Mouse (Mus musculus): ENCODE measurements at regions not wholly inside any gene's neighbourhood (a gene's known extent, or its start where the extent isn't known, plus 50 kb on each side); places are given as distances from the start of the nearest gene placed in this dataset.

GRCm38 (mm10) chr5:50570701-50571100, 511.9 kb upstream of the Adgra3 start:
- H3K9me3 ChIP-seq: no peaks in the 10 kb centered on the region
- ATAC-seq (ENCODE audit: low FRiP score, low read depth): no peak
- H3K36me3 ChIP-seq: no peaks in the 10 kb centered on the region
- no peaks in the 10 kb centered on the region for H3K27me3 ChIP-seq
- H3K4me1 ChIP-seq (replicated peaks): no peaks in the 10 kb centered on the region
- WGBS: 80% methylated on average over 5 of the region's 5 CpGs
- no peak overlapping the region for H3K4me3 ChIP-seq
- no peak overlapping the region for H3K4me2 ChIP-seq
- H3K27ac ChIP-seq (replicated peaks): no peak overlapping the region
- no peak overlapping the region for H3K9ac ChIP-seq

GRCm38 (mm10) chr5:50551125-50551524, 492.3 kb upstream of the Adgra3 start:
- no peak for ATAC-seq (ENCODE audit: low FRiP score, low read depth)
- H3K9ac ChIP-seq: no peak overlapping the region
- no peaks in the 10 kb centered on the region for H3K36me3 ChIP-seq
- no peak overlapping the region for H3K27ac ChIP-seq (replicated peaks)
- no peaks in the 10 kb centered on the region for H3K4me1 ChIP-seq (replicated peaks)
- no peak overlapping the region for H3K4me3 ChIP-seq
- no peak overlapping the region for H3K4me2 ChIP-seq
- no peaks in the 10 kb centered on the region for H3K27me3 ChIP-seq
- no peaks in the 10 kb centered on the region for H3K9me3 ChIP-seq

GRCm38 (mm10) chr5:50512539-50512938, 453.7 kb upstream of the Adgra3 start:
- no peak overlapping the region for H3K27ac ChIP-seq (replicated peaks)
- 68% methylated on average over 2 of the region's 2 CpGs for WGBS

GRCm38 (mm10) chr5:50509696-50510421, 451.1 kb upstream of the Adgra3 start:
- no peak overlapping the region for H3K4me2 ChIP-seq

More at GRCm38 (mm10) chr5:50512539-50512938, 453.7 kb upstream of the Adgra3 start:
- Histone ChIP-seq H3K27me3 (no peaks in the 10 kb centered on the region), H3K36me3 (no peaks in the 10 kb centered on the region), H3K9ac (no peak overlapping the region), H3K4me3 (no peak overlapping the region), H3K9me3 (no peaks in the 10 kb centered on the region), H3K4me2 (no peak overlapping the region), H3K4me1 (replicated peaks) (no peaks in the 10 kb centered on the region)
- no peak for ATAC-seq (ENCODE audit: low FRiP score, low read depth)

GRCm38 (mm10) chr5:50490223-50490622, 431.4 kb upstream of the Adgra3 start:
- Histone ChIP-seq H3K4me1 (replicated peaks) (no peaks in the 10 kb centered on the region), H3K9me3 (no peaks in the 10 kb centered on the region), H3K27ac (replicated peaks) (no peak overlapping the region), H3K4me2 (no peak overlapping the region), H3K9ac (no peak overlapping the region), H3K27me3 (no peaks in the 10 kb centered on the region), H3K36me3 (no peaks in the 10 kb centered on the region), H3K4me3 (no peak overlapping the region)
- WGBS: 86% methylated on average over 3 of the region's 3 CpGs
- no peak for ATAC-seq (ENCODE audit: low FRiP score, low read depth)

More at GRCm38 (mm10) chr5:50509696-50510421, 451.1 kb upstream of the Adgra3 start:
- 87% methylated on average over 3 of the region's 3 CpGs for WGBS
- Histone ChIP-seq H3K9me3 (no peaks in the 10 kb centered on the region), H3K4me1 (replicated peaks) (no peaks in the 10 kb centered on the region), H3K27ac (replicated peaks) (no peak overlapping the region), H3K36me3 (no peaks in the 10 kb centered on the region), H3K4me3 (no peak overlapping the region), H3K27me3 (no peaks in the 10 kb centered on the region), H3K9ac (no peak overlapping the region)
- ATAC-seq (ENCODE audit: low FRiP score, low read depth): no peak

GRCm38 (mm10) chr5:50476985-50477384, 418.2 kb upstream of the Adgra3 start:
- Histone ChIP-seq H3K4me3 (no peak overlapping the region), H3K27ac (replicated peaks) (no peak overlapping the region), H3K9me3 (no peaks in the 10 kb centered on the region), H3K27me3 (no peaks in the 10 kb centered on the region), H3K4me1 (replicated peaks) (no peaks in the 10 kb centered on the region), H3K9ac (no peak overlapping the region), H3K36me3 (no peaks in the 10 kb centered on the region), H3K4me2 (no peak overlapping the region)
- 12% methylated on average over 3 of the region's 3 CpGs for WGBS
- no peak for ATAC-seq (ENCODE audit: low FRiP score, low read depth)

GRCm38 (mm10) chr5:50461491-50461890, 402.7 kb upstream of the Adgra3 start:
- no peak overlapping the region for H3K4me2 ChIP-seq
- 45% methylated on average over 3 of the region's 3 CpGs for WGBS
- H3K36me3 ChIP-seq: no peaks in the 10 kb centered on the region
- no peak overlapping the region for H3K27ac ChIP-seq (replicated peaks)
- no peaks in the 10 kb centered on the region for H3K4me1 ChIP-seq (replicated peaks)
- no peak for ATAC-seq (ENCODE audit: low FRiP score, low read depth)
- H3K9me3 ChIP-seq: no peaks in the 10 kb centered on the region
- H3K4me3 ChIP-seq: no peak overlapping the region
- no peaks in the 10 kb centered on the region for H3K27me3 ChIP-seq
- no peak overlapping the region for H3K9ac ChIP-seq

GRCm38 (mm10) chr5:50457621-50458020, 398.8 kb upstream of the Adgra3 start:
- no peaks in the 10 kb centered on the region for H3K36me3 ChIP-seq
- no peaks in the 10 kb centered on the region for H3K27me3 ChIP-seq
- no peak overlapping the region for H3K4me2 ChIP-seq
- no peak overlapping the region for H3K9ac ChIP-seq
- H3K4me1 ChIP-seq (replicated peaks): no peaks in the 10 kb centered on the region
- peak; percentile 79 for ATAC-seq (ENCODE audit: low FRiP score, low read depth)
- 60% methylated on average over 6 of the region's 6 CpGs for WGBS
- H3K9me3 ChIP-seq: no peaks in the 10 kb centered on the region
- H3K4me3 ChIP-seq: no peak overlapping the region
- H3K27ac ChIP-seq (replicated peaks): no peak overlapping the region

GRCm38 (mm10) chr5:50454387-50454786, 395.6 kb upstream of the Adgra3 start:
- no peaks in the 10 kb centered on the region for H3K27me3 ChIP-seq
- ATAC-seq (ENCODE audit: low FRiP score, low read depth): no peak
- no peaks in the 10 kb centered on the region for H3K36me3 ChIP-seq
- H3K4me1 ChIP-seq (replicated peaks): no peaks in the 10 kb centered on the region
- H3K27ac ChIP-seq (replicated peaks): no peak overlapping the region
- no peak overlapping the region for H3K4me2 ChIP-seq
- WGBS: 84% methylated on average over 2 of the region's 2 CpGs
- H3K4me3 ChIP-seq: no peak overlapping the region
- H3K9me3 ChIP-seq: no peaks in the 10 kb centered on the region
- H3K9ac ChIP-seq: no peak overlapping the region

- Histone ChIP-seq H3K36me3 (no peaks in the 10 kb centered on the region), H3K27me3 (no peaks in the 10 kb centered on the region), H3K4me3 (no peak overlapping the region), H3K9ac (no peak overlapping the region), H3K9me3 (no peaks in the 10 kb centered on the region), H3K4me2 (no peak overlapping the region), H3K27ac (replicated peaks) (no peak overlapping the region), H3K4me1 (replicated peaks) (no peaks in the 10 kb centered on the region)
- no peak for ATAC-seq (ENCODE audit: low FRiP score, low read depth)
- WGBS: 33% methylated on average over 1 of the region's 1 CpGs
Observed at GRCm38 (mm10) chr5:50406923-50407322, 348.1 kb upstream of the Adgra3 start.

- ATAC-seq (ENCODE audit: low FRiP score, low read depth): no peak
- H3K36me3 ChIP-seq: no peaks in the 10 kb centered on the region
- H3K27ac ChIP-seq (replicated peaks): no peak overlapping the region
- H3K9ac ChIP-seq: no peak overlapping the region
- WGBS: 61% methylated on average over 3 of the region's 3 CpGs
- H3K4me1 ChIP-seq (replicated peaks): no peaks in the 10 kb centered on the region
- H3K27me3 ChIP-seq: no peaks in the 10 kb centered on the region
- H3K4me3 ChIP-seq: no peak overlapping the region
- no peaks in the 10 kb centered on the region for H3K9me3 ChIP-seq
- no peak overlapping the region for H3K4me2 ChIP-seq
Observed at GRCm38 (mm10) chr5:50406520-50406919, 347.7 kb upstream of the Adgra3 start.
